Mouse (Mus musculus) spleen, postnatal 10 days (tissue): Measurements from ENCODE around the gene Fam114a2.

Experiments
- DNase-seq, 2 experiments: peaks; one replicate each; pipeline ENCODE4 v3.0.0; 2021 to 2022; ENCODE audit warnings: low spot score in 2 of 2

Gene Fam114a2

DNA sequence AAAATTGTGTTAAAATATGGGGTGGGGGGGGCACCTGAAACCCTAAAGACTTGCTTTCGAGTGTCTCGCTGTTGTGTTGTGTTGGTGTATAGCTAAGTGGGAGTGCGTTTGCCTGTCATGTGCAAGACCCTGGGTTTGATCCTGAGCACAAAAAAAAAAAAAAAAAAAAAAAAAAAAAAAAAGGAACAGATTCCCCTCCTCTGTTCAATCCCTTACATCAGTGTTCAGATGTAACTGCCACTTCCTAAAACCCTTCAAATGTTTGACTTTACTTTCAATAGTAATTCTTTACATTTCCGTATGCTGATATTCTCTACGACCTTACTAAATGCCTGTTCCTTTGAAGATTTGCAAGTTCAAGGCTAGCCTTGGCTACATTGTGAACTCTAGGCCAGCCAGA is 887 bp upstream of the Fam114a2 start:
- no peak for DNase-seq

DNA sequence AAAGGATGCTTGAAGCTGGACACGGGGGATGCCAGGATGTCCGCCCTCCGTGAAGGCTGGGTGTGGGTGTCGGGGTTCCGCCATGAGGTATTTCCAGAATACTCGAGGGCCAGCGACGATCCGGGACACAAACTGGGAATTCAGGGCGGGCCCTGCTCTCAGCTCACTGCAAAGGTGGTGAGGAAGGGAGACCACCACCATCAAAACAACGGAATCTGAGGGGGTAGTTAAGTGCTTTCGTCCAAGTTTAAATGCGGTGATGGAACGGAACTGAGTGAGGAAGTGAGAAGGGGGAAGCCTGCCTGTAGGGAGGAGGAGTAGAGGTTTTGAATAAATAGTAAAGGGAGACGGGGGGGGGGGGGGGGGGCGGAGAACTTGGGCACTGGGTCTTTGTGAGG is 333 bp upstream of the Fam114a2 start:
- DNase-seq: no peak

DNA sequence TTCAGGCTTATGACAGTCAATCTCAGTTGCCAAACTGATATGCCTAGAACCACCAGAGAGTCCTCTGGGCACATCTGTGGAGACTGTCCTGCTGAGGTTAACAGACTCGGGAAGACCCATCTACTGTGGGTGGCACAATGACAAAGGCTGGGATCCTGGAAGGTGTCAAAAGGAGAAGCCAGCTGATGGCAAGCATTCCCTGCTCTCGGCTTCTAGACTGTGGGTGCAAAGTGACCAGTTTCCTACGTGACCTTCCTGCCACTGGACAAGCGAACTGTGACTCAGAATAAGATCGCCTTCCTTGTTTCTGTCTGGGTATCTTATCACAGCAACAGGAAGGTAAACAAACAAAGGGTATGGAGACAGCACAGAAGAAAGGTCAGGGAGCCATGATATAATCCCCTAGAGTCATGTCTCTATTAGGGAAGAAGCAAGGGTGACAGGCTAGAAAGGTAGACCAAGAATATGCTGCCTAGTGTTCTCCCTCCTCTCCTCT is 1.4 kb downstream of the Fam114a2 start:
- no peak for DNase-seq

DNA sequence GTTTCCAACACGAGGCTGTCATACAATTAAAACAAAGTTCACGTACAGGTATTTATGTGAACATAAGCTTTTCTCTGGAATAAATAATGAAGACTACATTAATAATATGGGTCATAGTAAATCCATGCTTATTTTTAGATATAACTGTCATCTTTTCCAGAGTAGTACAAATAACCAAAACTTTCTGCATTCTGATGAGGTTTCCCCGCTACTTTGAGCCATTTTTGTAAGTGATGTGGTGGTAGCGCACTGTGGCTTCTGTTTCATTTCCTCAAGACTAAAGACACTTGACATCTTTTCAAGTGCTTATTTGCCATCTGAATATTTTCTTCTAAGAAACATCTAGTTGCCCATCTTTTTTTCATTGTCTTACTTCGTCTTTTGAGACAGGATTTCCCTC is 3.2 kb downstream of the Fam114a2 start:
- no peak for DNase-seq

DNA sequence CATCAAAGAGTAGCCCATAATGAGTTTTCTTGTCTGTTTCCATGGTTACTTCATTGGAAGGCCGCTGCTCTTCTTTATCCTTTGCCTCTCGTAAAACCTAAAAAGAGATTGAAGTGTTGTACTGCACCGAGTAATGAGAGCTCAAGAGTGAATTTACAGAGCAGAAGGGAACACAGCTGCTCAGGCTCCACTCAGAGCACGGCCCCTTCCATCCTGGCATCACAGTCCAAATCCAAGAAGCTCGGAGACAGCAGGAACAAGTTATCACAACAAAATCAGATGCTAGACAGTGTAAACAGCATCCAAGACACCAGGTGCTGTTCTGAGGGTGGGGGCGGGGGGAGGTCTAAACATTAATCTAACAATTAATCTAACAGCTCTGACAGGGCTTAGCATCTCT is 11.5 kb downstream of the Fam114a2 start:
- no peak for DNase-seq

DNA sequence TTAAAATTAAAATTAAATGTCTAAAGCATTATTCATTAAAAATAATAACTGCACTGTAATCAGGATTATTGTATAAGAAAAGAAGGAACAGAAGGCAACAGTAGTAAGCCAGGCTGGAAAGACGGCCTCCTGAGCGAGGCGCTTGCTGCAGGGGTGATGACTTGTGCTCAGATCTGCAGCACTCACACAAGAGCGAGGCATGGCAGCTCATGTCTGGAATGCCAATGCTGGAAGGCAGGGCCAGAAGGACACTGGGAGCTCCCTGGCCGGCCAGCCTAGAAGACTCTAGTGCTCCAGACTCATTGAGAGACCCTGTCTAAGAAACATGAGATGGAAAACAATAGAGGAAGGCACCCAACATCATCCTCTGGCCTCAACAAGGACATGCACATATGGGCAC is 15.3 kb downstream of the Fam114a2 start:
- DNase-seq: no peak

DNA sequence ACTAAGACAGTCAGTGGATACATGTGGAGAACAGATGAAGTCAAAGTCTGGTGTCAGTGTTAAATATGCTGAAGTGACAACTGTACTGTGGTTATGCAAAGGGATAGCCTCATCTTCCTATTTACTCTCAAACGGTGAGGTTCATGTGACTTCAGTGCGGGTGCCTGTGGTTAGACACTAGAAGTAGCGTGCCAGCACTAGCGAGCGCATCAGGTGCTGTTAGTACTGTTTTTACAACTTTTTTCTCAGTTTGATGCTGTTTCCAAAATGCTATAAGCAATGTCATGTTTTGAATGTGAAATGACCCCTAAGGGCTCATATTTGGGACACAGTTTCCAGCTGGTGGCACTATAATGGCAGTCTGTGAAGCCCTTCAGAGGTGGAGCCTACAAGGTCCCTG is 20.2 kb downstream of the Fam114a2 start:
- DNase-seq: no peak

DNA sequence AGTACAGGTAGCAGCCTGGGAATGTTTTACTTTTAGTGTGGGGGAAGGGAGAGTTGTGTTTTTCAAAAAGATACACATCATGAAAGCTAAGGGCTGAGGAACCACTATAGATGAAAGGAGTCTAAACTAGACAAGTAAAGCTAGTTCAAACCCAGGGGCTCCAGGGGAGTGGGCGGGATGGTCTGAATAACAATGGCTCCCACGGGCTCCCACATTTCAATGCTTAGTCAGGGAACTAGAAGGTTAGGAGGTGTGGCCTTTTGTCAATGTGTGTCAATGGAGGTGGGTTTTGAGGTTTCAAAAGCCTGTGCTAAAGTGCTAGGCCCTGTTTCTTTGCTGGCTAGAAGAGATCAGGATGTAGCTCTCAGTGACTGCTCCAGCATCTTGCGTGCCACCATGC is 20.7 kb downstream of the Fam114a2 start:
- DNase-seq: no peak

DNA sequence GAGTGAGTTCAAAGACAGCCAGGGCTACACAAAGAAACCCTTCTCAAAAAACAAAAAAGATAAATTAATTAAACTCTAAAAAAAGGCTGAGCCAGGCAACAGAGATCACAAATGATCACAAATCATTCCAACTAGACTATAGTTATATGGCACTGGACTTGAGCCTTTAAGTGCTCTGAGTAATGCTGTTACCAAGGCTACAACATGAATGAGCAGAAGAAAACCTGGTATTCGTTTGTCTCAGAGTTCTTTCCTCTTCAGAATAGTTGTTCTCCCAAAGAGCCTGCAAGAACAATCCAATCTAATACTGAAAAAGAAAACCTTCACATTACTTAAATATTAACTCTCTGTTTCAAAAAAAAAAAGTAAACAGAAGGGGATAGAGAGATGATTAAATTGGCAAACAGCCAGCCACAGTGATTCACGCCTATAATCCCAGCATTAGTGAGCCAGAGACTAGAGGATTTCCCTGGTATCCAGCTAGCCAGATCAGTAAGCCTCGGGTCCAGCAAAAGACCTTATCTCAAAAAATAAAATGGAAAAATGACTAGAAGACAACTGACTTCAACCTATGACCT is 21.9 kb downstream of the Fam114a2 start:
- no peak for DNase-seq

DNA sequence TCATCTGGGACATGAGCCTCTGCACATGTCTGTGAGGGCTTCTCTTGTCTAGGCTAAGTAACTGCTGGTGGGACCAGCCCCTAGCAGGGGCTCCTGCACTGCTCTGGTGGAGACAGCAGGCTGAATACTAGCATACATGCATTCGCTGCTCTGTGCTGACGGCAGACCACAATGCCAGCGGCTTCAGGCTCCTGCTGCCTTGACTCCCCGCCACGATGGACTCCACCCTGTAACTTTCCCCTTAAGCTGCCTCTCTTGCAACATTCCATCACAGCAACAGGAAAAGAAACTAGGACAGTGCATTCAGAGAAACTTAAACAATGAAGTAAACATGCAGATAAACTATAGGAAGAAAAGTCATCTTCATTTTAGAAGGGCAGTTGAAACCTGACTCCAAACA is 30.0 kb downstream of the Fam114a2 start:
- no peak for DNase-seq

DNA sequence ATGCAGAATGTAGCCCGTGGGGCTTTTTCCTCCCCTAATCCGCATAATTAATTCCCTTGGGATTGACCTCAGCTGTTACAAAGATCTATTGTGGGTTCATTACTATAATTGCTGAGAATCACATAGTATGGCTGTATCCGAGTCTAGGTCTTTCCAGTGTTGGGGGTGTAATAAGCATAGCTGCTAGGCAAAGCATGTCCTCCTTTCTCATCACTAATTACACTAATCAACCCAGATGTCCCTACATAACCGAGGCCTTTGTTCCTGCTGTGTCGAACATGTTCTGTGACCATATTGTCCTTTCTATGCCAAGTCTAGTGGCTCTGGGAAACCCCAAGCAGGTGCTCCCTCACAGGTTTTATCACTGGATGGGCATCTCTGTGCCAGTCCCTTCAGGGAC is 40.3 kb downstream of the Fam114a2 start:
- no peak for DNase-seq

DNA sequence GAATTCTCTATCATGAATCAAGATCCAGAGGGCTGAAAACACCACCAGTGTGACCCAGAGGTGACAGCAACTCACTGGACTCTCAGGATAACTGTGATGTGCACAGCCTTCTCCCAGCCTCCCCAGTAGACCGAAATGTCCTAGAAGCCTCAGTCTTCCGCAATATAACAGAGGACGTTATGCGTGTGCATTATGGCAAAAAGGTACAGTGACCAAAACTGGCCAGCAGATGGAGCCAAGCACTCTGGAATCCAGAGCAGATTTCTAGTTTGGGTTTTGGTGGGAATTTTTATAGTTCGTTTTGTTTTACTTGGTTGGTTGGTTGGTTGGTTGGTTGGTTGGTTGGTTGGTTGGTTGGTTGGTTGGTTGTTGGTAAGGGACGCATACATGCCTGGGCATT is 43.3 kb downstream of the Fam114a2 start:
- DNase-seq: peak; percentile 15 to 62

DNA sequence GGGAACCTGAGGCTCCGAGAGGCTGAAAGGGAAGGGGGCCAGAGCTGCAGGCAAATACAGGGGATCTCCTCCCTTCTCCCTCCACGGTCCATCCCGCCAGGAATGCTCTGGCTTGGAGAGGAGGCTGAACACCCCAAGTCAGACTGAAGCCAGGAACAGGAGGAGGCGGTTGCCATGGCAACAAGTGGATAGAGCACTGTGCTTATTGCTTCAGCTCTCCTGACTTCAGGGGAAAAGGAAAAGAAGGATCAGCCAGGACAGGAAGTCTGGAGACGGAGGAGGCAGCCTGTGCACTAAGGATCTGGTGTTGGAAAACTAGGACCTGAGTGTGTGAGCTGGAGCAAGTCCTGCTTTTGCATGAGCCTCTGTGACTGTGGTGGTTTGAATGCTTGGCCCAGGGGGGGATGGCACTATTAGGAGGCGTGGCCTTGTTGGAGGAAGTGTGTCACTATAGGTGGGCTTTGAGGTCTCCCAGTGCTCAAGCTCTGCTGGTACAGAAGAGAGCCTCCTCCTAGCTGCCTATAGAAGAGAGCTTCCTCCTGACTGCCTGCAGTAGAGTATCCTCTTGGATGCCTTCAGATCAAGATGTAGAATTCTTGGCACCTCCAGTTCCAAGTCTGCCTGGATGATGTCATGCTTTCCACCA is 44.0 kb downstream of the Fam114a2 start:
- no peak for DNase-seq

DNA sequence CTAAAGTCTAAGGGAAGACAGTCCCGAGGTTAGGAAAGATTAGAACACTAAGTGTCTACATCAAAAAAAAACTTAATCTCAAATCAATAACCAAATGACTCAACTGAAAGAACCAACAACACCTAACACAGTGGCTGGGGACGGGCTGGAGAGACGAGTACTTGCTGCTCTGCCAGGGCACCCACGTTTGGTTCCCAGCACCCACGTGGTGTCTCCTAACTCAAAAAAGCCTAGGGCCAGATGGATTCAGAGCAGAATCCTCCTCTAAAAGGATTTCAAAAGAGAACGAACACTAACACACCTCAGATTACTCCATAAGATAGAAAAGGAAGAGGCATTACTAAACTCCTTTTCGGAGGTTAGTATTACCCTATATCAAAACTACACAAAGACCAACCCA is 47.4 kb downstream of the Fam114a2 start:
- DNase-seq: no peak

DNA sequence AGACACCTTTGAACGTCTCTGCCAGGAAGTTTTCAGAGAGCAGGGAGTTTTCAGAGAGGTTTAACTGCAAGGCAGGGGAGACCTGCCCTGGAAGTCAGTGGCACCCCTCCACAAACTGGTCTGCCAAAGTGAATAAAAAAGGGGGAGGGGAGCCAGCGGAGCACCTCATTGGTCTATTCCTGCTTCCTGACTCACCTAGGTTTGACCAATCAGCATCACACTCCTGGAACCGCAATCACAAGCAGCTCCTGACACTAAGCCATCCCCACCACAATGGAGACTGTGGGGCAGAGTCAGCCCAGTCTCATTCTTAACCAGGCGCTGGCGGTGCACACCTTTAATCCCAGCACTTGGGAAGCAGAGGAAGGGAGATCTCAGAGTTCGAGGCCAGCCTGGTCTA is 48.4 kb downstream of the Fam114a2 start:
- DNase-seq: no peak

DNA sequence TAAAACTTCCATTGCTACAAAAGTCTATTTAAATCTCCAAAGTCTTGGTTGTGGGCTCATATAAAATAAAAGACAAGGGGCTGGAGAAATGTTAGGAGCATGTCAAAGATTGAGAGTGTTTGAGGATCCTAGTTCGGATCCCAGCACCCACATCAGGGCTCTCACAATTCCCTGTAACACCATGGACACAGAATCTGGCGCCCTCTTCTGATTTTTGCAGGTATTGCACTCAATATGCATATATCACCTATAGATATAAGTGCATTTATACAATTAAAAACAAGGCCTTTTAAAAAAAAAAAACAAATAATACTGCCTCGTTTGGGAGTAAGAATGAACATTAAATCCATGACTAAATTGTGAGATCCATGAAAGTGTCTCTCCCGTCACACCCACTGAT is 49.7 kb downstream of the Fam114a2 start:
- DNase-seq: no peak

DNA sequence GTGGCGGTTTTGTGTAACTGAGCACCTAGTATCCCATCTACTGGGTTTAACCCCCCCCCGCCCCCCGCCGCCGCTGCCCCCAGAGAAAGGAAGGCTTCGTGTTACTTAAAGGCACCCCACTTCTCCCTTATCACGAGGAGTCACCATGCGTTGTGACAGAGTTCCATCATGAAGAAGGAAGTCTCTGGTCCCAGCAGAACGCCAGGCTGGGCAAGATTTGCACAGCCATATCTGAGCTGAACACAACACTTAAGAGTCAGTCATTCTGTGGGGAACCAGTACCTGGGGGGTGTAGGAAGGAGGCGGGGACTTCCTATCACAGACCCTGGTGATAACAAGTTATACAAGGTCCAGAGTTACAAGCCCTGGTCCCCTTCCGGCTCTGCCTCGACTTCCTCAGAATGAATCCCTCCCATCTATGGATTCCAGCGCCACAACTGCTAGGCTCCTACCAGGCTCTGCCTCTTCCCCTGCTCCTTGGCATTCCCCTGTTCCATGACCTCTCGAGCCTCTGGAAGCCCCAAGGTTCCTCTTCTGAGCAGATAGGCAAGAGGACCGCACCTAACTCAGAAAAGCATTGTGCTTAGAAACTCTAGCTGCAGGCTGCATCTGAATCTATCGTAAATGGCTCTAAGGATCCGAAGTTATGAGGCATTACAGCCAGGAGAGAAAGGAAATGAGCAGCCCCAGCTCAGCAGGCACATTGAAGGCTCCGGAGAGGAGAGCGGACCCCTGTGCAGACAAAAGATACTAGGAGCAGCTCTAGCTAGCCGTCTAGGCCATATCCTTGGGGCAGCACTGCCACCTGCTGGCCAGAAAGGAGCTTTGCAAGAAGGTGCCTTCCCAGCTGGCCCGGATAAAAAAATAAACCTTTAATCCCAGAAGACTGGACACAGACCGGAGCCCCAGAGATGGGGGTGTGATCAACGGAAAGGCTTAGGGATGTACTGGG is 51.0 kb downstream of the Fam114a2 start:
- peak; percentile 43 to 70 for DNase-seq

DNA sequence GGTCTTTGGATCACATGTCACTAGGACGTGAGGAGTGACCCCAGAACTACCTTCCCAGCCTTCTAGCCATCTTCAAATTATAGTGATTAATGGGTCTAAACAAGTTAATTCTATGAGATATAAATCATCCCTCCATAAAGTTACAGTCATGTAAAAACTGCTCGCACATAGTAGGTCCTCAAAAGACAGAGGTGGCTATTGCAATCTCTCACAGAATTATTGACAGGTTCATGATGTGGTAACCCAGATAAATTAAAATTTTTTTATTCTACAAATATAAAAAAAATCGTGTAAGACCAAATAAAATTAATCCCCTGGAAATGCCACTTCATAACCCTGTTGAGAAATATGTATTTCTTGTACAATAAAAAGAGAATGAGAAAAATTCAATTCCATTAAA is 52.6 kb downstream of the Fam114a2 start:
- DNase-seq: no peak

DNA sequence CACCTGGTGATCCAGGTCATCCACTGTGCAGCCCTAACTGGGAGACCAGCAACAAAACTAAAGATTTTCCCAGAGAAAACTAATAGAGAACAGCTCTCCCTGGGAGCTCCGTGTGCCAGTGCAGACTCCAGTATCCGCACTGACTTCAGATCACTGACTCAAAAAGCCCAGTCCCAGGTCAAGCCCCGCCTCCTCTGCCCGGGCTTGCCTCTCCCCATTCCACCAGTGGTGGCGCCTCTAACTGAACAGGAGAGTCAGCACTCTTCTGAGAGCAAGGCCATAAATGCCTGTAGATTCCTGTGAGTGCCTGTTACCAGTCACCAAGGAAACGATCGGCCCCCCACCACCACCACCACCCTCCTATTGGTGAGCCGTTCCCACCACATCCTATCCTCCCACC is 53.4 kb downstream of the Fam114a2 start:
- no peak for DNase-seq

DNA sequence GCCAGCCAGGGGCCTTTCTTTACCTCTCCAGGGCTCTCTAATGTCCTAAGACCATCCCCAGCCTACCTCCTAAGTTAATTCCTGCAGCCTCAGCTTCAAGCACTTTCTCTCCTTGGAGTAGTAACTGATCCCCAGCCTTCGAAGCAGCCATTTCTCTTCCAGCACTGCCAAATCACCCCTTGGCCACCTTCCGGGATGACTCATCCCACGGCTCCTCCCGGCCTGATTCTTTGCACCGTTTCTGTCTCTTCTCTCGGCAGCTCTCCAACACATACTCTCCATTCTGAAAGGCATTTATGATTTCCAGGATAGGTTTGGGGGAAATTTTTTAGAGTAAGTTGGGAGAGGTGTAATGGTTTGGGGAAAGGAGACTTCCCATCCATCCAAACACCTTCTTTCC is 58.7 kb downstream of the Fam114a2 start:
- DNase-seq: no peak

DNA sequence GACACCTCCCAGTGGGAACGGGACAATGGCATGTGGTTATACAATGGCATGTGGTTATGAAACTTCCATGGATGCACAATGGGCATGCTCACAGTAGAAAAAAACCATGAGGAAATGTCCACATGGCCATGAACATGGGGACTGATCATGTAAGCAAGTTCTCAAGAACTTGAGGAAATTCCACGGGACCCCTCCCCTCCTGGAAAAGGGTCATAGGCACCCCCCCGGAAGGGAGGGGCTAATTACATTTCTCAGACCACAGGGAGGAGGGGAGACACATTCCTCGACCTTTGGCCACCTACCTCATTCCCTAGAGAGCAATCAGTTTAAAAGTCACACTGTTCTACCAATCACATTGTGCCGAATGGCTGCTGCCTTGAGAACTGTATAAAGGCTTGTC is 64.0 kb downstream of the Fam114a2 start:
- DNase-seq: no peak

DNA sequence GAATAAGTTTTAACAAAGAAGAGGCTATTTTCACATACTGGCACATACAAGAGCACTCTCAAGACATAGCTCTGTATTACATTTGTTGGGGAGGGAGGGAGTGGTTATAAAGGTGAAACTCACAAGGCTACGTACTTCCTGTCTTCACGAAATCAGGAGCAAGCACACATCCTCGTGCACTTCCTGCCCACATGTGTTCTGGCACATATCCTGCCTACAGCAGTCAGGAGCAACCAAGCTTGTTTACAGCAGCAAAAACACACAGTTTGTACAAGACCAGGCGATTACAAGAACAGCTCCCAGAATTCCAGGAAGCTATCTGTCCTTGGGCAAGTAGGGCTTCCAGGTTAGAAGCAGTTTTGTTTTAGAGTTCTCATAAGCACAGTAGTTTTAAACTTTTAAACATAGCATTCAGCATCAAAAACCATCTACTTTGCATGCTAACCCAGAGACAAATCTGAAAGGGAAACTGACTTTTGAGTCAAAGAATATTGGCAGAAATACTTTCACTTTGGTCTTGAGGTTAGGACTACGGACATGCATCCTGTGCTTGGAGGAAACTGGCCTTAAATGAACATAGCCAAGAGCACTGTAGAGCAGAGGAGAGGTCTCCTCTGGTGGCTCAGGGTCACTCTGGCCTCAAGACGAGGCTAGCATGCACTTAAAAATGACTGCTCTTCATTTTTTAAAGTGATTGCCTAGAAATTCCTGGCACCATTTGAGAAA is 73.0 kb downstream of the Fam114a2 start:
- DNase-seq: no peak
